Mouse (Mus musculus) kidney, adult 2 months (tissue): ENCODE measurements around the gene Cep44.

ENCODE experiments used
- CTCF ChIP-seq: fragments of 200-500 bp; conservative IDR thresholded peaks from 2 replicates; pipeline ENCODE4 v1.5.1; 2011; ENCODE audit warnings: low read depth, mild to moderate bottlenecking, control low read depth, low read length, moderate library complexity, mixed read lengths; ENCODE audit not compliant: insufficient read depth, insufficient read length
- POLR2A ChIP-seq: fragments of 200-500 bp; IDR thresholded peaks from one replicate; pipeline ENCODE4 v1.6.1; 2011; ENCODE audit warnings: low read depth, low read length, control low read depth

- TF ChIP-seq CTCF, result no peak
- no peak for TF ChIP-seq POLR2A
These were observed 32.0 kb downstream of the Cep44 start for GRCm38 (mm10) chr8:56518848-56519247.
